Comparison of ENCODE assay signal across 28 mouse cellular contexts in genomic region chr9:70806069-70806468, GRCm38 (mm10).
DNase-seq lines count a peak whose midpoint lies in the region; ATAC-seq and TF ChIP-seq lines count a peak whose summit lies in the region.
"Had no signal": no experiment of that assay in that cellular context is flagged by ENCODE, and none has a peak within 500 bp of the region (broad histone marks: within the 10 kb centered on the region; RNA-seq: fewer than 3 reads in every experiment).

No protein-coding gene starts in this region.

- peak; percentile 22 for DNase-seq in MN1 (ENCODE audit: low spot score)
- DNase-seq in stomach, postnatal 0 days (ENCODE audit: low spot score) = no peak
- no peak for DNase-seq in B cell, adult 2 months
- no peak for DNase-seq in limb, embryonic 10.5 days (ENCODE audit: low spot score)
- no peak for DNase-seq in spleen, postnatal 4 days (ENCODE audit: low spot score in 2 of 2)
- DNase-seq: adrenal gland, postnatal 10 days; adrenal gland, postnatal 36 days; cerebellum, adult 18-20 months; cerebellum, adult 9-10 months; cerebellum, postnatal 14 days; gastrocnemius, postnatal 10 days; gastrocnemius, postnatal 36 days; heart, adult 11 months; heart, postnatal 10 days; heart, postnatal 36 days had no signal

- 38% methylated on average over 1 of the region's 1 CpGs for WGBS in intestine, postnatal 0 days
- 54% methylated on average over 1 of the region's 1 CpGs for WGBS in intestine, embryonic 16.5 days
- 38% methylated on average over 1 of the region's 1 CpGs for WGBS in stomach, postnatal 0 days
- 70% methylated on average over 1 of the region's 1 CpGs for WGBS in limb, embryonic 10.5 days

- no peak for TF ChIP-seq EP300 in stomach, postnatal 0 days (optimal IDR thresholded peaks at IDR 0.05)

- ATAC-seq in intestine, postnatal 0 days = peak; percentile 80
- ATAC-seq in intestine, embryonic 16.5 days = no peak
- ATAC-seq in granulocyte monocyte progenitor cell, adult 5-6 weeks (replicated peaks; ENCODE audit: poor library complexity, severe bottlenecking) = peak; percentile 70
- peak; percentile 73; the same call in 1 of the 2 replicates for ATAC-seq in stomach, postnatal 0 days (ENCODE audit: low FRiP score, low TSS enrichment)
- ATAC-seq: CD4-positive, CD25-positive, alpha-beta regulatory T cell, adult 4 months; forebrain, embryonic 15.5 days; Patski had no signal

- H3K9ac ChIP-seq in intestine, postnatal 0 days (ENCODE audit: low read depth, low read length) = no peak overlapping the region
- H3K9ac ChIP-seq in intestine, embryonic 16.5 days (ENCODE audit: low read depth, low read length) = no peak overlapping the region
- no peak overlapping the region for H3K9ac ChIP-seq in stomach, postnatal 0 days (ENCODE audit: low read length)
- H3K9ac ChIP-seq: embryonic facial prominence, embryonic 12.5 days; embryonic facial prominence, embryonic 15.5 days; forebrain, embryonic 12.5 days; forebrain, embryonic 15.5 days; heart, embryonic 12.5 days; heart, embryonic 15.5 days; hindbrain, embryonic 14.5 days had no signal

- no peaks in the 10 kb centered on the region for H3K27me3 ChIP-seq in intestine, postnatal 0 days (replicated peaks; ENCODE audit: control insufficient read depth, insufficient read depth, low read length)
- H3K27me3 ChIP-seq in intestine, embryonic 16.5 days (replicated peaks; ENCODE audit: control insufficient read depth, insufficient read depth, low read length) = no peaks in the 10 kb centered on the region
- no peaks in the 10 kb centered on the region for H3K27me3 ChIP-seq in stomach, postnatal 0 days (ENCODE audit: control insufficient read depth, insufficient read depth, low read length)
- no peaks in the 10 kb centered on the region for H3K27me3 ChIP-seq in limb, embryonic 10.5 days (ENCODE audit: low read depth, poor library complexity, severe bottlenecking)
- H3K27me3 ChIP-seq: embryonic facial prominence, embryonic 12.5 days; embryonic facial prominence, embryonic 15.5 days; forebrain, embryonic 12.5 days; forebrain, embryonic 15.5 days; heart, embryonic 12.5 days; heart, embryonic 15.5 days; Patski had no signal

- no peaks in the 10 kb centered on the region for H3K9me3 ChIP-seq in intestine, postnatal 0 days (ENCODE audit: control insufficient read depth)
- no peaks in the 10 kb centered on the region for H3K9me3 ChIP-seq in intestine, embryonic 16.5 days (ENCODE audit: control insufficient read depth, low read length)
- H3K9me3 ChIP-seq in stomach, postnatal 0 days (ENCODE audit: control insufficient read depth, low read length) = no peaks in the 10 kb centered on the region
- no peaks in the 10 kb centered on the region for H3K9me3 ChIP-seq in limb, embryonic 10.5 days (replicated peaks)
- H3K9me3 ChIP-seq: embryonic facial prominence, embryonic 12.5 days; embryonic facial prominence, embryonic 15.5 days; forebrain, embryonic 12.5 days; forebrain, embryonic 15.5 days; heart, embryonic 12.5 days; heart, embryonic 15.5 days had no signal

- H3K4me2 ChIP-seq in intestine, postnatal 0 days (replicated peaks; ENCODE audit: low read depth) = no peak overlapping the region
- H3K4me2 ChIP-seq in intestine, embryonic 16.5 days (ENCODE audit: low read depth, low read length) = no peak overlapping the region
- no peak overlapping the region for H3K4me2 ChIP-seq in stomach, postnatal 0 days (replicated peaks; ENCODE audit: low read depth)
- H3K4me2 ChIP-seq: embryonic facial prominence, embryonic 12.5 days; embryonic facial prominence, embryonic 15.5 days; forebrain, embryonic 12.5 days; forebrain, embryonic 15.5 days; heart, embryonic 12.5 days; heart, embryonic 15.5 days; hindbrain, embryonic 14.5 days had no signal

- no peaks in the 10 kb centered on the region for H3K4me1 ChIP-seq in intestine, postnatal 0 days (replicated peaks; ENCODE audit: control insufficient read depth, insufficient read depth, low read length)
- H3K4me1 ChIP-seq in intestine, embryonic 16.5 days (ENCODE audit: control insufficient read depth, insufficient read depth, low read length) = no peaks in the 10 kb centered on the region
- H3K4me1 ChIP-seq in stomach, postnatal 0 days (replicated peaks; ENCODE audit: control insufficient read depth, insufficient read depth) = no peaks in the 10 kb centered on the region
- peaks cover 4% of the 10 kb centered on the region for H3K4me1 ChIP-seq in limb, embryonic 10.5 days
- H3K4me1 ChIP-seq: forebrain, embryonic 15.5 days had no signal

- no peak overlapping the region for H3K4me3 ChIP-seq in intestine, postnatal 0 days (ENCODE audit: low read depth, low read length)
- no peak overlapping the region for H3K4me3 ChIP-seq in intestine, embryonic 16.5 days (ENCODE audit: low read length)
- H3K4me3 ChIP-seq in stomach, postnatal 0 days (ENCODE audit: low read depth, low read length) = no peak overlapping the region
- no peak overlapping the region for H3K4me3 ChIP-seq in limb, embryonic 10.5 days
- H3K4me3 ChIP-seq: embryonic facial prominence, embryonic 12.5 days; embryonic facial prominence, embryonic 15.5 days; erythroblast, embryonic 14.5 days; forebrain, embryonic 12.5 days; forebrain, embryonic 15.5 days; heart, embryonic 12.5 days; heart, embryonic 15.5 days had no signal

- no peak for TF ChIP-seq CTCF in intestine, postnatal 0 days (IDR thresholded peaks at IDR 0.05; ENCODE audit: low read depth)
- TF ChIP-seq CTCF in stomach, postnatal 0 days (IDR thresholded peaks at IDR 0.05; ENCODE audit: low read depth) = no peak

- H3K27ac ChIP-seq in intestine, postnatal 0 days (ENCODE audit: low read depth, low read length) = no peak overlapping the region
- H3K27ac ChIP-seq in intestine, embryonic 16.5 days (ENCODE audit: low read length) = no peak overlapping the region
- H3K27ac ChIP-seq in stomach, postnatal 0 days (replicated peaks) = no peak overlapping the region
- H3K27ac ChIP-seq in limb, embryonic 10.5 days = no peak overlapping the region
- H3K27ac ChIP-seq: embryonic facial prominence, embryonic 12.5 days; embryonic facial prominence, embryonic 15.5 days; forebrain, embryonic 12.5 days; forebrain, embryonic 15.5 days; heart, embryonic 15.5 days; hindbrain, embryonic 14.5 days had no signal

- no peaks in the 10 kb centered on the region for H3K36me3 ChIP-seq in intestine, postnatal 0 days (ENCODE audit: control insufficient read depth, insufficient read depth)
- no peaks in the 10 kb centered on the region for H3K36me3 ChIP-seq in intestine, embryonic 16.5 days (ENCODE audit: control insufficient read depth, insufficient read depth, low read length)
- no peaks in the 10 kb centered on the region for H3K36me3 ChIP-seq in stomach, postnatal 0 days (ENCODE audit: control insufficient read depth, insufficient read depth, low read length)
- H3K36me3 ChIP-seq in limb, embryonic 10.5 days = no peaks in the 10 kb centered on the region
- H3K36me3 ChIP-seq: embryonic facial prominence, embryonic 12.5 days; embryonic facial prominence, embryonic 15.5 days; forebrain, embryonic 12.5 days; forebrain, embryonic 15.5 days; heart, embryonic 12.5 days; heart, embryonic 15.5 days had no signal
